In the genomic region with DNA sequence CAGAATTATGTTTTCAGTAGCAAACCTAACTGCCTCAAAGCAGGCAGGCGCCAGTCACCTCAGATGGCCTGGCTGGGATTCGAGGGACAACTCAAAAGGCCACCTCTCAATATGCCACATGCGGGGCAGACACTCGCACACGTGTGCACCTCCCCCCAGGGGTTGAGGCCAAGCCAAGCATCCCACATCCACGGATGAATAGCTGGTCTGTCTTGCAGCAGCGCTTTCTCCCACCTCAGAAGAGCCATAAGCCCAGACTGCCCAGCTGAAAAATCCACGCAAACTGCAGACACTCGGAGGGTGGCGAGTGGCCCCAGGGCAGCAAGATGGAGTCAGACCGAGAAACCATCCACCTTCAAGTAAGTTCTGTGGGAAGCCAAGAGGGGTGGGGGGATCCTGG, we compare ENCODE assay signal across 17 mouse cellular contexts. TPM values are rescaled to one million over a fixed set of nuclear protein-coding genes. Genes with fewer than 3 reads are reported as not detected.
"Had no signal": no experiment of that assay in that cellular context is flagged by ENCODE, and none has a peak within 500 bp of the region (broad histone marks: within the 10 kb centered on the region; RNA-seq: fewer than 3 reads in every experiment).

A gene (plus strand): TSS at position 251 of the 400 bp plus-strand sequence.

- H3K27ac ChIP-seq: kidney, postnatal 0 days; liver, embryonic 15.5 days; midbrain, embryonic 12.5 days; neural tube, embryonic 13.5 days; stomach, postnatal 0 days had no signal

- H3K4me2 ChIP-seq: liver, embryonic 11.5 days; liver, embryonic 15.5 days; midbrain, embryonic 12.5 days; neural tube, embryonic 13.5 days had no signal

- H3K9ac ChIP-seq: liver, embryonic 15.5 days; midbrain, embryonic 12.5 days; neural tube, embryonic 13.5 days had no signal

- DNase-seq: kidney, adult 9 months; kidney, postnatal 36 days; lung, adult 2 months; lung, postnatal 4 days; right cerebral cortex, adult 18-20 months; thymus, postnatal 14 days had no signal

- H3K4me3 ChIP-seq: liver, embryonic 15.5 days; megakaryocyte, embryonic 14.5 days; midbrain, embryonic 12.5 days; neural tube, embryonic 13.5 days had no signal

- ATAC-seq: intestine, postnatal 0 days; lung, postnatal 0 days; midbrain, embryonic 16.5 days had no signal

- H3K36me3 ChIP-seq: liver, embryonic 15.5 days; midbrain, embryonic 12.5 days; neural tube, embryonic 13.5 days had no signal

- H3K4me1 ChIP-seq: liver, embryonic 15.5 days; neural tube, embryonic 13.5 days had no signal

- H3K9me3 ChIP-seq: liver, embryonic 15.5 days; megakaryocyte, embryonic 14.5 days; midbrain, embryonic 12.5 days; neural tube, embryonic 13.5 days had no signal

- H3K27me3 ChIP-seq: liver, embryonic 15.5 days; megakaryocyte, embryonic 14.5 days; midbrain, embryonic 12.5 days; neural tube, embryonic 13.5 days had no signal

RNA-seq across cellular contexts. Expression of the gene that starts here (rescaled TPM):
- polyA plus RNA-seq: intestine, postnatal 0 days; kidney, postnatal 0 days; limb, embryonic 11.5 days; liver, embryonic 11.5 days; midbrain, embryonic 12.5 days; midbrain, embryonic 16.5 days; neural tube, embryonic 13.5 days; stomach, postnatal 0 days had no signal
